Mouse (Mus musculus) spleen, postnatal 14 days (tissue): ENCODE measurements around the gene Agpat2.

Experiments used
- DNase-seq, 2 experiments: peaks; one replicate each; pipeline ENCODE4 v3.0.0; 2021 to 2022; ENCODE audit warnings: low spot score in 2 of 2

Agpat2 gene

GRCm38 (mm10) chr2:26626081-26626480 lies 21.9 kb upstream of the Agpat2 start:
- no peak for DNase-seq

GRCm38 (mm10) chr2:26625419-26625818 lies 21.2 kb upstream of the Agpat2 start:
- no peak for DNase-seq

GRCm38 (mm10) chr2:26622984-26623383 lies 18.8 kb upstream of the Agpat2 start:
- DNase-seq = no peak

- no peak for DNase-seq
These were observed 17.0 kb upstream of the Agpat2 start for GRCm38 (mm10) chr2:26621246-26621645.

- no peak for DNase-seq
These were observed 13.7 kb upstream of the Agpat2 start for GRCm38 (mm10) chr2:26617928-26618327.

- DNase-seq = no peak
These were observed 13.1 kb upstream of the Agpat2 start for GRCm38 (mm10) chr2:26617331-26617730.

- no peak for DNase-seq
These were observed 11.4 kb upstream of the Agpat2 start for GRCm38 (mm10) chr2:26615459-26616124.

GRCm38 (mm10) chr2:26614903-26615302 lies 10.7 kb upstream of the Agpat2 start:
- no peak for DNase-seq

GRCm38 (mm10) chr2:26611896-26612295 lies 7.7 kb upstream of the Agpat2 start:
- DNase-seq = no peak

- DNase-seq = no peak
These were observed 6.8 kb upstream of the Agpat2 start for GRCm38 (mm10) chr2:26611054-26611453.

- DNase-seq = no peak
These were observed 6.3 kb upstream of the Agpat2 start for GRCm38 (mm10) chr2:26610526-26610925.

- DNase-seq = no peak
These were observed 5.0 kb upstream of the Agpat2 start for GRCm38 (mm10) chr2:26609261-26609661.

GRCm38 (mm10) chr2:26608781-26609180 lies 4.6 kb upstream of the Agpat2 start:
- no peak for DNase-seq

- no peak for DNase-seq
These were observed 3.1 kb upstream of the Agpat2 start for GRCm38 (mm10) chr2:26607056-26607910.

- no peak for DNase-seq
These were observed 2.4 kb upstream of the Agpat2 start for GRCm38 (mm10) chr2:26606579-26606978.

- no peak for DNase-seq
These were observed 1.1 kb upstream of the Agpat2 start for GRCm38 (mm10) chr2:26605331-26605730.

GRCm38 (mm10) chr2:26603159-26603558 lies 1.1 kb downstream of the Agpat2 start:
- no peak for DNase-seq

- DNase-seq = no peak
These were observed 1.6 kb downstream of the Agpat2 start for GRCm38 (mm10) chr2:26602631-26603030.

- no peak for DNase-seq
These were observed 2.6 kb downstream of the Agpat2 start for GRCm38 (mm10) chr2:26601595-26601994.

- DNase-seq = no peak
These were observed 3.6 kb downstream of the Agpat2 start for GRCm38 (mm10) chr2:26600664-26601063.

GRCm38 (mm10) chr2:26599965-26600364 lies 4.3 kb downstream of the Agpat2 start:
- no peak for DNase-seq

- no peak for DNase-seq
These were observed 5.8 kb downstream of the Agpat2 start for GRCm38 (mm10) chr2:26598462-26598861.

- DNase-seq = no peak
These were observed 6.4 kb downstream of the Agpat2 start for GRCm38 (mm10) chr2:26597810-26598209.
